Mouse (Mus musculus) left cerebral cortex, adult 6 months (tissue): ENCODE measurements around the gene Dnajb2. TPM values are rescaled to one million over a fixed set of nuclear protein-coding genes. Genes with fewer than 3 reads are reported as not detected.

Experiments used
- long read RNA-seq, 2 experiments: library from polyadenylated mRNA; unstranded; transcript quantifications; one replicate each; pipeline ENCODE4 v2.0.0; 2019 to 2020
- polyA plus RNA-seq: library from polyadenylated mRNA; unstranded; fragments of <200 nt; fragmentation: Nextera tagmentation; gene quantifications from 2 replicates; pipeline ENCODE4 v1.2.3, GENCODE M21; 2021

Dnajb2 gene
- 57.8 and 73.1 TPM in 2 replicates for polyA plus RNA-seq
- long read RNA-seq, experiment 1, transcript Dnajb2-207 (10 exons, 1,855 nt): major isoform, 141 of 487 reads
- long read RNA-seq, experiment 1, transcript Dnajb2-202 (9 exons, 1,253 nt): minor isoform, 55 of 487 reads
- long read RNA-seq, experiment 1, transcript Dnajb2-210 (9 exons, 3,066 nt): minor isoform, 124 of 487 reads
- long read RNA-seq, experiment 1, transcript Dnajb2-206 (9 exons, 1,732 nt): minor isoform, 5 of 487 reads
- long read RNA-seq, experiment 1, partial matches to known transcripts: 98 of 487 reads
- long read RNA-seq, experiment 1, other reads (novel, unspliced or antisense): 61 of 487 reads
- long read RNA-seq, experiment 2, transcript Dnajb2-207 (10 exons, 1,855 nt): major isoform, 19 of 68 reads
- long read RNA-seq, experiment 2, transcript Dnajb2-202 (9 exons, 1,253 nt): minor isoform, 10 of 68 reads
- long read RNA-seq, experiment 2, transcript Dnajb2-210 (9 exons, 3,066 nt): minor isoform, 11 of 68 reads
- long read RNA-seq, experiment 2, partial matches to known transcripts: 7 of 68 reads
- long read RNA-seq, experiment 2, other reads (novel, unspliced or antisense): 15 of 68 reads

GRCm38 (mm10) chr1:75236117-75237050, at the start of gene Dnajb2:
TSS of gene Dnajb2 (plus strand) at chr1:75236406.

DNA sequence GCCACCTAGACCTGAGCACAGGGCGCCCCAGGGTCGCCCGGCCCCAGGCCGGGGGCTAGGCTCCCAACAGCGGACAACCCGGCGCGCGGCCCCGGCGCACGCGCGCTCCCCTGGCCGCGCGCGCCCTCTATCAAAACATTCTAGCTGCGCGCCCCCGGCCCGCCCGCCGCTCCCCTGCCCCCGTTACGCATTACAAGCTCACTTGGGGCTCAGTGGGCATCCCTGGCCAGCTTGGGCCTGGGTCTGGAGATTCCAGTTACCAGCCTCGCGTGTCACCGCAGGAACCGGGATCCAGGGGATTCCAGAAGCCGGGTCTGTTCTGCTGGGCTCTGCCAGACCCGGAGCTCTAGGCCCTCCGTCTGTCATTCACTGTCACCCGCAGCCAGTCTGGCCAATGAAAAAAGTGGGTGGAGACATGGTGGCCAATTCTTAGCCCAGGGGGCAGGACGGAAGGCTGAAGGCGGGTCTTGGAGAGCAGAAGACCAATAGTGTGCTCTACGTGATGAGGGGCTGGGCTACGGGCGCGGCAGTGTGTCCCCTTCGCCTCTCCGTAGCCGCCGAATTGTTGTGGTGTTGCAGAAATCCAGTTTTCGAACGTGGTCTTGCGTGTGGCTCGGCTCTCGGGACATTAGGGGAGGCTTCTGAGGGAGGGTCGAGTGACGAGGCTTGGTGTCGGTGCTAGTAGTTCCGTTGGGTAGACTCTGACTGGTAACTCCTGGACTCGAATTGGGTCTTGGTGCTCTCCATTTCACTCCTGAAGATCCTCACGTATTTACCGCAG, 44.4 kb upstream of the Dnajb2 start, which contains the start of the genes Ankzf1 and Atg9a:
Gene Ankzf1, plus strand, starts transcription at position 530 of the 781 bp plus-strand sequence.
Gene Atg9a, minus strand, starts transcription at position 575 of the 781 bp plus-strand sequence.

DNA sequence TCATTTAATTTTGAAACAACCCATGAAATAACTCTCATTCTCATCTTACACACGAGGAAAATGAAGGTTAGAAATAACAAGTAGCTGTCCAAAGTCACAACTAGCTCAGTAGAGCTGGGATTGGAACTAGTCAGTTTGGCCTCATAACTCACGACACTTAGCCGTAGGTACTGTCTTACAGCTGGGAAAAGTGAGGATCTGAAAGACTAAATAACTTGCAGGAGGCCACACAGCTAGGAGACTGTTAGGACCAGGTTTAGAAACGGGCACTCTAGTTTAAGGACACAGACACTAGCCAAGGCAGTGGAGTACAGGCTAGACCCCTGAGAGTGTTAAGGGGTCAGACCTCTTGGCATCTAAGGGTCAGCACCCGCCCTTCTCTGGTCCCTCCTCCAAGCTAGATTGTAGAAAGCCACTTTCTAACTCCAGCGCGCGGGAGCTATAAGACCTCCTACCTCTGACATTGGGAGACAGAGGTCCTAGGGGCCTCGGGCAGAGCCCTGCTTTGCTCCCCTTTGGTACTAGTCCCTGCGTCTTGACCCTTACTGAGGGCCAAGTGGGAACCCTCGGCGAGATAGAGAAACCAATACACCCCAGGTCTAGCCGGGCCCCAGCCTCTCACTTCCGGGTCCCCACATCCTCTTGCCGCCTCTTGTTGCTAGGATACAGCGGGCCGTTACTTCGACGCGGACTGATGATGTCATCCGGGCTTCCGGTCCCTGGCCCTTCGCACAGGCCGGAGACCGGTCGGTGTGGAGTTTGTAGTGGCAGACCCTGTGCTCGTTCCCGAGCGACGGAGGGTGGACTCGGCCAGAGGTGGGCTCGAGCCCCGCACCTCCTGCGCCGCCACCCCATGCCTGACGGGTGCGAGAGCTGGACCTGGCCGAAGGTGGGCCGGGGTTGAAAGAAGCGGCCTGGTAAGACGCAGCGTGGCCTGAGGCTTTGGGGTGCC, 25.8 kb upstream of the Dnajb2 start, which contains the start of the genes Glb1l and Stk16:
Gene Glb1l, minus strand, starts transcription at position 678 of the 952 bp plus-strand sequence.
Gene Stk16, plus strand, starts transcription at position 703 of the 952 bp plus-strand sequence.

GRCm38 (mm10) chr1:75219531-75219930, 16.7 kb upstream of the Dnajb2 start, which contains the start of gene Tuba4a:
TSS of gene Tuba4a (minus strand) at chr1:75219865.

GRCm38 (mm10) chr1:75231664-75232152, 4.5 kb upstream of the Dnajb2 start, which contains the start of gene A630095N17Rik:
TSS of gene A630095N17Rik (minus strand) at chr1:75232102.

DNA sequence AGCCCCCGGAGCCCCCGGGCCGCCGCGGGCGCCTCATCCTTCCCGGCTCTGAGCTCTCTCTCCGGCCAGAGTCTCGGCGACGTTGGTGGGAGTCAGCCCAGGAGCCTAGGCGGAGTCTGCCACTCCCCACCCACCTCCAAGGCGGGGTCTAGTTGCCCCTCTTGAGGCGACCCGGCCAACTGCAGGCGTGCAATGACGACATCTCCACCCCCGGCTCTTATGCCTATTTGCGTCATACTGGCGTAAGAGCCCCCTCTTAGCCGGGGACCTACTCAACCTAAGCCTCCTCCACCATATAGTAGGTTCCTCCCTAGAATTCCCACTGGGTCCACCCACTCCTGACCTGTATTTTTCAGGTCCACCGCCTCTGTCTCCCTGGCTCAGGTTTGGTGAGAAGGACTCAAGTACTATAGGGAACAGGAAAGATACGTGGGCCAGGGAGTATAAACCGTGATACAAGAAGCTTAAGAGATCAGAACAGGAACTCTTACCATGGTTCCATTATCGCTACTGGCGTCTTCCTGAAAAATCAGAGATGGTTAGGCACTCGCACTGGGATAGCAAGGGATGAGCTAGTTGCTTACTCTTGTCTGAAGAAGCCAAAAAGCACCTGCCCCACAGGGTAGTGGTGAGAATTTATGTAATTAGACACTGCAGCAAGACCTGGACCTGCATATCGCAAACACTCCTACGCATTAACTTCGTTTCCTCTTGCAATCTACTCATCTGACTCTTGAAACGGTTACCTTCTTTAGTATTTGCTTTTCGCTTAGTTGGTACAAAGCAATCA, 28.1 kb downstream of the Dnajb2 start, which contains the start of gene Ptprn:
Gene Ptprn, minus strand, starts transcription at position 412 of the 790 bp plus-strand sequence.

DNA sequence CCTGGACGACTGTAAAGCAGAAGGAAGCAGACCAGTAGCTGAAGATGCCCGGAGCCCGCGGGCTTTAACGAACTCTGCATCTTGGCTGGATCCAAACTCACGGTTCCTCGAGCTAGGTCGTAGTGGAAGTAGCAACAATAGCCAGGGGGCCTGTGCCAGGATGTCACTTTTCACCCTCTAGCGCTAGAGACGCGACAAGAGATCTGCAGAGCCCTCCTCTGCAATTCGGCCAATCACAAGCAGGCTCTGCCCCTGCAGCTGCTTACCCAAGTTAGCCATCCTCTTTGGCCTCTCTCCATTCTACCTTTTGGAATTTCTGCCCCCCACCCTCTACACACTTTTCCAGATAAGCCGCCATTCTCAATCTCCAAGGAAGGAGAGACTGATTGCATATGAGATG, 42.0 kb downstream of the Dnajb2 start, which contains the start of gene Resp18:
Gene Resp18, minus strand, starts transcription at position 188 of the 400 bp plus-strand sequence.

Other genes starting within 250 kb of the Dnajb2 start
- 4.1 and 5.2 TPM in 2 replicates for gene Nhej1, start 111.2 kb upstream of the Dnajb2 start, polyA plus RNA-seq
- 2.5 and 3.6 TPM in 2 replicates for gene Slc23a3, start 102.5 kb upstream of the Dnajb2 start, polyA plus RNA-seq
- gene Cnppd1, start 93.7 kb upstream of the Dnajb2 start, polyA plus RNA-seq: 8.7 and 17.8 TPM in 2 replicates
- gene Retreg2, start 93.6 kb upstream of the Dnajb2 start, polyA plus RNA-seq: 51.8 and 214 TPM in 2 replicates
- gene Zfand2b, start 67.8 kb upstream of the Dnajb2 start, polyA plus RNA-seq: 36.1 and 43.8 TPM in 2 replicates
- gene Abcb6, start 56.0 kb upstream of the Dnajb2 start, polyA plus RNA-seq: 10.6 and 12.0 TPM in 2 replicates
- 12.1 and 13.1 TPM in 2 replicates for gene Ankzf1, start 44.3 kb upstream of the Dnajb2 start, polyA plus RNA-seq
- 44.9 and 63.6 TPM in 2 replicates for gene Atg9a, start 44.2 kb upstream of the Dnajb2 start, polyA plus RNA-seq
- gene Glb1l, start 25.6 kb upstream of the Dnajb2 start, polyA plus RNA-seq: 1.8 and 2.2 TPM in 2 replicates
- 79.4 and 83.1 TPM in 2 replicates for gene Stk16, start 25.6 kb upstream of the Dnajb2 start, polyA plus RNA-seq
- 232 and 261 TPM in 2 replicates for gene Tuba4a, start 16.5 kb upstream of the Dnajb2 start, polyA plus RNA-seq
- not detected in 2 replicates for gene A630095N17Rik, start 4.3 kb upstream of the Dnajb2 start, polyA plus RNA-seq
- gene Ptprn, start 28.1 kb downstream of the Dnajb2 start, polyA plus RNA-seq: 113 and 159 TPM in 2 replicates
- gene Resp18, start 42.0 kb downstream of the Dnajb2 start, polyA plus RNA-seq: 215 and 275 TPM in 2 replicates
- gene Dnpep, start 81.6 kb downstream of the Dnajb2 start, polyA plus RNA-seq: 81.6 and 92.2 TPM in 2 replicates
- gene Des, start 123.9 kb downstream of the Dnajb2 start, polyA plus RNA-seq: 1.2 and 1.5 TPM in 2 replicates
- 46.1 and 63.7 TPM in 2 replicates for gene Speg, start 138.9 kb downstream of the Dnajb2 start, polyA plus RNA-seq
- 27.0 and 29.7 TPM in 2 replicates for gene Gmppa, start 199.5 kb downstream of the Dnajb2 start, polyA plus RNA-seq
- gene Asic4, start 214.0 kb downstream of the Dnajb2 start, polyA plus RNA-seq: 2.7 and 3.6 TPM in 2 replicates
- gene Chpf, start 242.9 kb downstream of the Dnajb2 start, polyA plus RNA-seq: 47.4 and 88.6 TPM in 2 replicates
- 52.6 and 63.4 TPM in 2 replicates for gene Tmem198, start 243.1 kb downstream of the Dnajb2 start, polyA plus RNA-seq